Mouse (Mus musculus) large intestine, adult 2 months (tissue): Measurements from ENCODE around the gene Fam221a. TPM values are rescaled to one million over a fixed set of nuclear protein-coding genes. Genes with fewer than 3 reads are reported as not detected.

ENCODE experiments used
- DNase-seq: peaks from one replicate; pipeline ENCODE4 v3.0.0-alpha.2; 2012; ENCODE audit warnings: low read depth, low spot score
- WGBS: fragments of 180-500 bp; shearing (Covaris S2); methylation state at CpG from one replicate; pipeline ENCODE4 v1.1.7; 2018; 5-methylcytosine and 5-hydroxymethylcytosine counted together
- polyA plus RNA-seq: library from polyadenylated mRNA; depleted of rRNA; stranded (reverse); fragments of >200 nt; gene quantifications from 2 replicates; pipeline ENCODE4 v1.2.3, GENCODE M21; 2012; rRNA removed

The Fam221a gene
- polyA plus RNA-seq = 3.0 and 4.0 TPM in 2 replicates

- DNase-seq = peak; percentile 89
- 5% methylated on average over 48 of the region's 49 CpGs for WGBS
Observed at GRCm38 (mm10) chr6:49367159-49368054, at the start of gene Fam221a. Gene Fam221a, plus strand, starts transcription at chr6:49367739.

- DNase-seq = peak; percentile 95
- WGBS = under 1% methylated on average over 47 of the region's 47 CpGs
Observed at GRCm38 (mm10) chr6:49318966-49319594, 48.5 kb upstream of the Fam221a start, which contains the start of gene Ccdc126. Gene Ccdc126, plus strand, starts transcription at chr6:49319274.

- 18% methylated on average over 13 of the region's 13 CpGs for WGBS
- DNase-seq = no peak
Observed at GRCm38 (mm10) chr6:49319595-49320315, 47.8 kb upstream of the Fam221a start.

- DNase-seq = no peak
- WGBS = 91% methylated on average over 3 of the region's 3 CpGs
Observed at GRCm38 (mm10) chr6:49321341-49321740, 46.2 kb upstream of the Fam221a start.

GRCm38 (mm10) chr6:49322056-49322455 lies 45.5 kb upstream of the Fam221a start:
- DNase-seq = no peak

GRCm38 (mm10) chr6:49322986-49323385 lies 44.6 kb upstream of the Fam221a start:
- no peak for DNase-seq
- WGBS = 26% methylated on average over 2 of the region's 2 CpGs

- WGBS = 87% methylated on average over 2 of the region's 2 CpGs
- no peak for DNase-seq
Observed at GRCm38 (mm10) chr6:49324528-49324927, 43.0 kb upstream of the Fam221a start.

- DNase-seq = no peak
- WGBS = 91% methylated on average over 1 of the region's 1 CpGs
Observed at GRCm38 (mm10) chr6:49325294-49325693, 42.2 kb upstream of the Fam221a start.

- WGBS = 74% methylated on average over 3 of the region's 3 CpGs
Observed at GRCm38 (mm10) chr6:49326846-49327245, 40.7 kb upstream of the Fam221a start.

GRCm38 (mm10) chr6:49331369-49332059 lies 36.0 kb upstream of the Fam221a start:
- DNase-seq = no peak
- WGBS = 66% methylated on average over 5 of the region's 5 CpGs

More at GRCm38 (mm10) chr6:49326846-49327245, 40.7 kb upstream of the Fam221a start:
- no peak for DNase-seq

GRCm38 (mm10) chr6:49332060-49332370 lies 35.5 kb upstream of the Fam221a start:
- DNase-seq = no peak
- 58% methylated on average over 13 of the region's 13 CpGs for WGBS

GRCm38 (mm10) chr6:49338566-49338965 lies 29.0 kb upstream of the Fam221a start:
- 58% methylated on average over 9 of the region's 9 CpGs for WGBS

GRCm38 (mm10) chr6:49339145-49339544 lies 28.4 kb upstream of the Fam221a start:
- DNase-seq = no peak
- WGBS = 33% methylated on average over 6 of the region's 6 CpGs

More at GRCm38 (mm10) chr6:49338566-49338965, 29.0 kb upstream of the Fam221a start:
- no peak for DNase-seq

GRCm38 (mm10) chr6:49343737-49344469 lies 23.6 kb upstream of the Fam221a start:
- DNase-seq = no peak
- WGBS = 90% methylated on average over 14 of the region's 14 CpGs

GRCm38 (mm10) chr6:49349826-49350225 lies 17.7 kb upstream of the Fam221a start:
- WGBS = 37% methylated on average over 7 of the region's 7 CpGs
- DNase-seq = peak; percentile 58

- 83% methylated on average over 3 of the region's 3 CpGs for WGBS
Observed at GRCm38 (mm10) chr6:49354613-49355012, 12.9 kb upstream of the Fam221a start.

GRCm38 (mm10) chr6:49355171-49355570 lies 12.4 kb upstream of the Fam221a start:
- no peak for DNase-seq
- WGBS = 84% methylated on average over 4 of the region's 4 CpGs

More at GRCm38 (mm10) chr6:49354613-49355012, 12.9 kb upstream of the Fam221a start:
- no peak for DNase-seq

GRCm38 (mm10) chr6:49360420-49360819 lies 7.1 kb upstream of the Fam221a start:
- no peak for DNase-seq

- no peak for DNase-seq
- 43% methylated on average over 3 of the region's 3 CpGs for WGBS
Observed at GRCm38 (mm10) chr6:49368212-49368611, 673 bp downstream of the Fam221a start.
